Mouse (Mus musculus) megakaryocyte, adult 5-6 weeks (primary cell): Measurements from ENCODE around the gene Cdk4. TPM values are rescaled to one million over a fixed set of nuclear protein-coding genes. Genes with fewer than 3 reads are reported as not detected.
A peak's percentile ranks its signal among the peaks of the same experiment; 100 is the strongest.

Experiments used
- ATAC-seq: 2 replicates; pipeline ENCODE4 v1.8.0; 2016; ENCODE audit warnings: mild to moderate bottlenecking, inconsistent platforms; ENCODE audit not compliant: poor library complexity, severe bottlenecking
- total RNA-seq, 2 experiments: library from RNA; stranded (forward) in 1 of 2; stranded (reverse) in 1 of 2; fragments of 153-499, 151-499 nt in 1 of 2; fragments of 221-1000, 200-1000 nt in 1 of 2; gene quantifications; 2 replicates each; pipeline versions ENCODE4 v1.2.3 to v1.2.4; 2015 to 2017

The Cdk4 gene
- total RNA-seq, 2 experiments from 2014 or later = 258 to 276 TPM

DNA sequence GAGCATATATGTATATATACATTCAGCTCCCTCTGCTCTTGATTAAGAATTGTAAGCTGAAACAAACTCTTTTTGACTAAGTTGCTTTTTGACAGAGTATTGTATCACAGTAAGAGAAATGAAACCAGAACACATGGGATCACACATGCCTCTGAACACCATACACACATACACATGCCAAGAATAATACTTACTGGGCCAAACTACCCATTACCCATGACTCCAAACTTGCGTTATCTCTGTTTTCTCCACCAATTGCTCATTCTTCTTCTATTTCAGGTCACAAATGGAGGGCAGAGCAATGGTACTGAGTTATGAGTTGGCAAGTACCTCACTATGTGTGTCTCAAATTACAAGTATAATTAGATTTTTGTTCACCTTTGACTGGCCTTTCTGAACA is 10.6 kb downstream of the Cdk4 start:
- ATAC-seq = no peak

DNA sequence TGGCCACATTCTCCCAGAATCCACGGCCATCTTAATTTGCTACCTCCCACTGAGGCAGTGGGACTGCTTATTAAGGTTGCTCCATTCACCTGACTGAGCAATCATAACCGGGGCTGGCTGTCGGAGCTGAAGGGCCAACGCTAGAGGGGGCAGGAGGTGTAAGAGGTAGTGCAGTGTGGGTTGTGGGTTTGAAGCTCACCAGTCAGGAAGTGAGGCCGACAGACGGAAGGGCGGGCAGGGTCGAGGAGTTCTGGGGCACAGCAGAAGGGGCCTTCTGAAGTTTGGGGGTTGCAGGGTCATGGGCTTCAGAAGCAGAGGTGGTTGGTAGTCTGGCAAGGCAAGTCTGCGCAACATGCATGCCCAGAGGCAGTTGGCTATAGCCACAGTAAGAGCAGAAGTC is 11.7 kb downstream of the Cdk4 start, which contains the start of gene Agap2:
Gene Agap2, plus strand, starts transcription at position 205 of the 400 bp plus-strand sequence.
- peak; percentile 85 for ATAC-seq

- ATAC-seq = peak; percentile 27
These were observed 12.3 kb downstream of the Cdk4 start for GRCm38 (mm10) chr10:127075651-127076050.

GRCm38 (mm10) chr10:127076082-127076481 is 12.7 kb downstream of the Cdk4 start:
- ATAC-seq = peak; percentile 84

- no peak for ATAC-seq
These were observed 14.2 kb downstream of the Cdk4 start for GRCm38 (mm10) chr10:127077515-127077914.

DNA sequence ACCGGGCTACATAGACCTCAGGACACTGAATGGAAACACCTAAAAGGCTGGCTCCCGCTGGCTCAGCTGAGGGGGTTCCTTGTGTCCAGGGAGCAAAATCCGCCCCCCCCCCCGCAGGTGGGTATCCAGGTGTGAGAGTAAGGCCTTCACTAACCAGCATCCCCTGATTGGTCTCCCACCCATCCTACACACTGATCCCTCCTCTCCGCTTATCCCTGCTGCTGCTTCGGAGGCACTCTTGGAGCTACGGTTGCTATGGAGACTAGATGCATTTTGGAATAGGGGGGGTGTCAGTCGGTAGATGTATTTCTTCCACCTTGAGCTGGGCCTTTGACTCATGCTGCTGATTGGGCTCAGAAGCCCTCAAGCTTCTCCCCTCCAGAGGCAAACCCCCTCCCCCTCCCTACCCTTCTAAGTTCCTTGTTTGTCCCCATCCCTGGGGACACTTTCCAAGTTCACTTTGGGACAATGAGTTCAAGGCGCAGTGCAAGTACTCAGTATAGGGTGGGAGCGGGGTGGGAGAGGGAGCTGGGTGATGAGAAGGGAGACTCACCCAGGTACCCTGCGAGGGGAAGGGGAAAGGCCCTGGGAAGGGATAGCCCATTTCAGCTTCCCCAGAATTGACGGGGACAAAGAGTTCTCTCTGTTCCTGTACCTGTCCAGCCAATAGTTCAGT is 14.8 kb downstream of the Cdk4 start:
- no peak for ATAC-seq

- no peak for ATAC-seq
These were observed 15.6 kb downstream of the Cdk4 start for GRCm38 (mm10) chr10:127078677-127079575.

GRCm38 (mm10) chr10:127079665-127080391 is 16.5 kb downstream of the Cdk4 start:
- ATAC-seq = no peak

DNA sequence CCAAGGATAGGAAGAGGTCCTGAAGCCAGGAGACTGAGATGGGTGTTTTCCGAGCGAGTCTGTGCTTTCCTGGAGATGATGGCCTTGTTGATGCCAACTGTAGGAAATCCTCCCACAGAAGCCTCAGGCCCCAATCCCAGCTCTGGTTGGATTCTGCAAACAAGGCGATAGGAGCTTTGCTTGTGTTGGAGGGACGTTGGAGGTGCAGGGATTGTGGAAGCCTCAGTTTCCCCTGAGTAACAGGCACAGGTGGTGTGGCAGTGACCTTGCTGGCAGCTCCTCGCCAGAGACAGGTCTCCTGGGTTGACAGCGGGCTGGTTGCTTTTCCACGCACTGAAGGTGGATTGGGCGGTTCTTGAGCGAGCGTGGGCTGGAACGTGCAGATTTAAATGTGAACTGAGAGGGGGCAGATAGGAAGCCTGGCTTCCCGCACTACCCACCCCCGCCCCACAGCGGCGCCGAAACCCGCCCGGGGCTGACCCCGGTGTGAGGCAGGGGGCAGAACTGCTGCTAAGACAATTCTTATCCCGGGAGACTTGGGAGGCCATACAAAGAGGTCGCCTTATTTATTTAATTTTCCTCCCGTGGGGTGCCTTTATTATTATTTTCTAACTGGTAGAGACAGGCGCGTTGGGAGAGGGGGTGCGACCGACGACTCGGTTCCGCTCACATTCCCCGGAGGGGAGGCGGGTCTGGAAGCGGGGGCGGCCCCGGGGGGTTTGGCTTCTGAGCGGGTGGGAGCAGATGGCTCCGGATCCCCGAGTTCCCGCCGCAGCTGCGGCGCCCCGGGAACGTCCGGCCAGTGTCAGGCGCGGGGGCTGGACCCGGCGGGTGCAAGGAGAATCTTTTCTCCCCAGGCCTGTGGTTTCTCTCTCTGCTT is 17.8 kb downstream of the Cdk4 start:
- no peak for ATAC-seq

- ATAC-seq = no peak
These were observed 18.8 kb downstream of the Cdk4 start for GRCm38 (mm10) chr10:127081996-127082620.

DNA sequence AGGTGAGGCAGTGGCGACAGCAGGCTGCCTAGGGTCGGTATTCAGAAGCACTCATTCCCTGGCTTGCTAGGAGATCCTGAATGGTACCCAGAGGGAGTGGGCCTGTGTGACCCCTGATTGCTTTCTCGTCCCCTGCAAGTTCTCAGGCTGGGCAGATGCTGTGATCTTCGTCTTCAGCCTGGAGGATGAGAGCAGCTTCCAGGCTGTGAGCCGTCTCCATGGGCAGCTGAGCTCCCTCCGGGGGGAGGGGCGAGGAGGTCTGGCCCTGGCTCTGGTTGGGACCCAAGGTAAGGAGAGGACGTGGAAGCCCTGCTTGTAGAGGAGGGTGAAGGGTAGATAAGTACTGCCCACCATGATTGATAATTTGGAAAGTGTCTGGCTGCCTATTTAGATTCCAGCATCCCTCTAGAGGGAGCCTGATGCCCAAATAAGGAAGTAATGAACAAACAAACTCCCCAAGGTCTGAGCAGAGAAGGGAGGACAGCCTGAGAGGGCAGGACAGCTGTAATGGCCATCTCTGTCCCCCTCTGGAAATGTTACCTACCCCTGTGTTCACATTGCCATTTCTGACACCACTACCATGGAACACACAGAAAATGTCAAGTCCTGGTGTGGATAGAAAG is 20.1 kb downstream of the Cdk4 start:
- ATAC-seq = 0 out of 2 replicates have a peak, but pooled peaks have one; percentile 15

DNA sequence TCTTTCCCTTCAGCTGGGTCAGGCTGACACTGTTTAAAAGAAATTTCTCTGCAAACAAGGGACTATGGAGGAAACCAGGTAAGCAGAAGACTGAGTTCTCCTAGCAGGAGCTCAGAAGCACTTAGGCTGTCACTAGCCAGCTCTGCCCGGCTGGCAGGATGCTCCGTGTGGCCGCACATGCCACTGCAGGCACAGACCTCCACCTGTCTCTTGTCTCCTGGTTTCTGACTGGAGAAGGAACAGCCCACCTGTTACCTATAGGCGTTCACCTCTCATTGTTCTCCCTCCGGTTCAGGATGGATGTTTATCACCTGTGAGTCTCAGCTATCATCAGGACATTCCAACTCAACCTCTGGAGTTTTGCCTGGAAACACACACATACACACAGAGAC is 20.6 kb downstream of the Cdk4 start:
- ATAC-seq = no peak

DNA sequence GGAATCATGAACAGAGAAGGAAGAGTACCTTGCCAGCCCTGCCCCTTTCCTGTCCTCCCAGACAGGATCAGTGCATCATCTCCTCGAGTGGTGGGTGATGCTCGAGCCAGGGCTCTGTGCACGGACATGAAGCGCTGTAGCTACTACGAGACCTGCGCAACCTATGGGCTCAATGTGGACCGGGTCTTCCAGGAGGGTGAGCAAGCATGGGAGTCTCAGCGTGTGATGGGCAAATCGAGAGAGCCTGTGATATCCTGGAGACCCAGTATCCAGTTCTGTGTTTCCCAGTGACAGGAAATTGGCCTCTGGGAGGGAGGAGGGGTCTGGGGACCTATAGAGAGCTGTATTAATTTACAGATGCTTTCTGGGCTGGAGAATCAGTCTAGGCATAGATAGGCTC is 21.7 kb downstream of the Cdk4 start:
- no peak for ATAC-seq

- ATAC-seq = no peak
These were observed 22.3 kb downstream of the Cdk4 start for GRCm38 (mm10) chr10:127085633-127086032.

DNA sequence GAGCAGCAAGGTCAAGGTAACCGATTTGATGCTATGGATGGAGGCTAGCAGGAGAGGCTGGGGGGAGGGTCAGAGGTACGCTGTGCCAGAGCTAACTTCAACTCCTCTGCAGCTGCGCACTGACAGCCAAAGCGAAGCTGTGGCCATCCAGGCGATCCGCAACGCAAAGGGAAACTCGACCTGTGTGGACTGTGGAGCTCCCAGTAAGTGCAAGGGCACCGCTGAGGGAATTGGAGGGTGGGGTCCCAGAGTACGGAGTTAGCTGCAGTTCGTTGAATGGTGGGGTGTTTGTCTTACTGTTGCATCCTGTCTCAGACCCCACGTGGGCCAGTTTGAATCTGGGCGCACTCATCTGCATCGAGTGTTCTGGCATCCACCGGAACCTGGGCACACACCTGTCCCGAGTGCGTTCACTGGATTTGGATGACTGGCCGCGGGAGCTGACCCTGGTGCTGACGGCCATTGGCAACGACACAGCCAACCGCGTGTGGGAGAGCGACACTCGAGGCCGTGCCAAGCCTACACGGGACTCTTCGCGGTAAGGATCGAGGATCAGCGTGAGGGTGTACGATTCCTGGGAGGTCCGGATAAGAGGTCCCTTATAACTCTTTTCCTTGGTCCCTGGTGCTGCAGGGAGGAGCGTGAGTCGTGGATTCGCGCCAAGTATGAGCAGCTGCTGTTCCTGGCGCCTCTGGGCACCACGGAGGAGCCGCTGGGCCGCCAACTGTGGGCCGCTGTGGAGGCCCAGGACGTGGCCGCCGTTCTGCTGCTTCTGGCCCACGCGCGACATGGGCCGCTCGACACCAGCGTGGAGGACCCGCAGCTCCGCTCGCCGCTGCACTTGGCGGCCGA is 27.5 kb downstream of the Cdk4 start:
- no peak for ATAC-seq

GRCm38 (mm10) chr10:127091507-127092396 is 28.4 kb downstream of the Cdk4 start:
- no peak for ATAC-seq

DNA sequence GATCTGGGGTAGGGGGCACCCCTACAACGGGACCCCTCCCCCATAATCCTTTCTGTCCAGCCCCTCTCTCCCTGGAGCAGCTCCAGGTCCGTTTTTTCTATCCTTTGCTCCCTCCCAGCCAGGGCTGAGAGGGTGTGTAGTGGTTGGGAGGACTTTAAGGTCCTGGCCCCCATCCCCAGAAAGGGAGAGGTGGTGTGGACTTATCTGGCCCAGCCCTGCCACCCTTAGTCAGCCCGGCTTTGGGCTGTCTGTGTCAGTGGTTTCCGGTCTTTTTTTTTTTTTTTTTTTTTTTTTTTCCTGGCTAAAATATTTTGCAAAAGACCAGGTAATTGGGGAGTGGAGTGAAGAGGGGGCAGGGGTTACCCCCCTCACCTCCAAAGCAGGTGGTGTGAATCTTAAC is 29.4 kb downstream of the Cdk4 start:
- no peak for ATAC-seq
